9 mouse cellular contexts compared by ENCODE assay signal in genomic region chr17:73709131-73710041, GRCm38 (mm10). TPM values are rescaled to one million over a fixed set of nuclear protein-coding genes. Genes with fewer than 3 reads are reported as not detected.
A peak's percentile ranks its signal among the peaks of the same experiment; 100 is the strongest.
DNase-seq lines count a peak whose midpoint lies in the region; ATAC-seq and TF ChIP-seq lines count a peak whose summit lies in the region.
"Had no signal": no experiment of that assay in that cellular context is flagged by ENCODE, and none has a peak within 500 bp of the region (broad histone marks: within the 10 kb centered on the region; RNA-seq: fewer than 3 reads in every experiment).

No protein-coding gene starts in this region.

- 0 out of 2 replicates have a peak, but pooled peaks cover 6% of the 10 kb centered on the region for H3K4me1 ChIP-seq in kidney, postnatal 0 days (replicated peaks; ENCODE audit: insufficient read depth, low read length)
- no peaks in the 10 kb centered on the region for H3K4me1 ChIP-seq in liver, embryonic 16.5 days (ENCODE audit: control insufficient read depth, low read depth, low read length)

- H3K36me3 ChIP-seq in kidney, postnatal 0 days (ENCODE audit: insufficient read depth, low read length) = no peaks in the 10 kb centered on the region
- H3K36me3 ChIP-seq in liver, embryonic 16.5 days (ENCODE audit: control insufficient read depth, insufficient read depth) = no peaks in the 10 kb centered on the region
- no peaks in the 10 kb centered on the region for H3K36me3 ChIP-seq in splenic B cell, adult 2 months (ENCODE audit: control insufficient read depth, insufficient read depth, low read length, poor library complexity, severe bottlenecking)

- peak overlapping the region; percentile 91 for H3K4me2 ChIP-seq in kidney, postnatal 0 days (ENCODE audit: low read length)
- peak overlapping the region; percentile 49 for H3K4me2 ChIP-seq in liver, embryonic 16.5 days (ENCODE audit: low read depth, low read length)

- H3K27me3 ChIP-seq in kidney, postnatal 0 days (ENCODE audit: insufficient read depth, low read length) = 0 out of 2 replicates have a peak, but pooled peaks cover 3% of the 10 kb centered on the region
- H3K27me3 ChIP-seq in liver, embryonic 16.5 days (ENCODE audit: control insufficient read depth, insufficient read depth, low read depth, low read length) = peaks cover 40% of the 10 kb centered on the region
- no peaks in the 10 kb centered on the region for H3K27me3 ChIP-seq in splenic B cell, adult 2 months (ENCODE audit: control insufficient read depth, insufficient read depth, low read length, poor library complexity, severe bottlenecking)

- under 1% methylated on average over 43 of the region's 43 CpGs for WGBS in kidney, postnatal 0 days
- WGBS in liver, embryonic 16.5 days (ENCODE audit: insufficient replicate concordance) = 4% methylated on average over 43 of the region's 43 CpGs

- H3K27ac ChIP-seq in kidney, postnatal 0 days = peak overlapping the region; percentile 36; the same call in 1 of the 2 replicates
- no peak overlapping the region for H3K27ac ChIP-seq in liver, embryonic 16.5 days (ENCODE audit: low read length)
- H3K27ac ChIP-seq: macrophage had no signal

- peak; percentile 18 for ATAC-seq in kidney, postnatal 0 days (replicated peaks; ENCODE audit: low FRiP score, low read depth)
- ATAC-seq in liver, embryonic 16.5 days (ENCODE audit: low read depth) = no peak

- H3K9ac ChIP-seq in kidney, postnatal 0 days (ENCODE audit: low read depth, low read length) = peak overlapping the region; percentile 48
- no peak overlapping the region for H3K9ac ChIP-seq in liver, embryonic 16.5 days (ENCODE audit: low read depth, low read length)

- DNase-seq in left cerebral cortex, adult 18-20 months (ENCODE audit: low spot score in 2 of 2) = peak; percentile 39 to 49
- no peak for DNase-seq in left cerebral cortex, adult 11 months (ENCODE audit: low spot score)
- peak; percentile 33 to 59 for DNase-seq in cerebellum, postnatal 14 days
- DNase-seq in frontal cortex, postnatal 14 days (ENCODE audit: low spot score in 2 of 2) = peak; percentile 18 to 19
- DNase-seq in kidney, postnatal 0 days (ENCODE audit: low spot score) = peak; percentile 61
- peak; percentile 2 for DNase-seq in splenic B cell, adult 2 months (ENCODE audit: low read depth, low spot score)
- no peak for DNase-seq in gastrocnemius, adult 8-10 months (ENCODE audit: low spot score in 2 of 2)

- TF ChIP-seq CTCF in kidney, postnatal 0 days (IDR thresholded peaks at IDR 0.05; ENCODE audit: low read depth) = peak; percentile 44

- H3K4me3 ChIP-seq in kidney, postnatal 0 days (replicated peaks; ENCODE audit: low read depth, low read length) = peak overlapping the region; percentile 54
- peak overlapping the region; percentile 28; the same call in 1 of the 2 replicates for H3K4me3 ChIP-seq in liver, embryonic 16.5 days (ENCODE audit: low read depth, low read length)

- H3K9me3 ChIP-seq in kidney, postnatal 0 days (replicated peaks; ENCODE audit: low read length) = no peaks in the 10 kb centered on the region
- no peaks in the 10 kb centered on the region for H3K9me3 ChIP-seq in liver, embryonic 16.5 days (replicated peaks; ENCODE audit: control insufficient read depth, low read length)

RNA-seq across cellular contexts. Expression of gene Galnt14, which starts 0.9 kb away (rescaled TPM):
- 10 to 100 TPM; 19.8 to 20.8 TPM for total RNA-seq in left cerebral cortex, adult 18-20 months (2021)
- 19.3 and 24.0 TPM in 2 replicates for polyA plus RNA-seq in kidney, postnatal 0 days (2015; fragmentation: Nextera tagmentation; extraction: Ambion mirVana)
- polyA plus RNA-seq in liver, embryonic 16.5 days (2015; fragmentation: Nextera tagmentation; extraction: Ambion mirVana) = not detected in 2 replicates
- total RNA-seq in gastrocnemius, adult 8-10 months (2022) = not detected
- polyA plus RNA-seq: macrophage had no signal

Comparison
In these comparisons a context has a peak if more than half of its experiments do, and no peak if none do; other contexts are left out.
1. DNase-seq: peak in left cerebral cortex, adult 18-20 months (2 of 2), cerebellum, postnatal 14 days (2 of 2), frontal cortex, postnatal 14 days (2 of 2), kidney, postnatal 0 days (single experiment) and splenic B cell, adult 2 months (single experiment); none in left cerebral cortex, adult 11 months (single experiment) and gastrocnemius, adult 8-10 months (0 of 2).
2. RNA of gene Galnt14, which starts 0.9 kb away (total RNA-seq): 19.8 to 20.8 TPM in left cerebral cortex, adult 18-20 months; not detected in gastrocnemius, adult 8-10 months; every median in the first group is over 10 times any median in the second.